Mouse (Mus musculus): Measurements from ENCODE around the gene Tedc1.

GRCm38 (mm10) chr12:113147481-113147880 is 8.7 kb upstream of the Tedc1 start:
- TF ChIP-seq CTCF (conservative IDR thresholded peaks at IDR 0.05; ENCODE audit: insufficient read depth, insufficient read length, low read depth, low read length), result no peak
- TF ChIP-seq POLR2A (IDR thresholded peaks at IDR 0.05; ENCODE audit: low read depth, low read length), result no peak
